Mouse (Mus musculus): ENCODE data around the gene Pecr.

Pecr gene

DNA sequence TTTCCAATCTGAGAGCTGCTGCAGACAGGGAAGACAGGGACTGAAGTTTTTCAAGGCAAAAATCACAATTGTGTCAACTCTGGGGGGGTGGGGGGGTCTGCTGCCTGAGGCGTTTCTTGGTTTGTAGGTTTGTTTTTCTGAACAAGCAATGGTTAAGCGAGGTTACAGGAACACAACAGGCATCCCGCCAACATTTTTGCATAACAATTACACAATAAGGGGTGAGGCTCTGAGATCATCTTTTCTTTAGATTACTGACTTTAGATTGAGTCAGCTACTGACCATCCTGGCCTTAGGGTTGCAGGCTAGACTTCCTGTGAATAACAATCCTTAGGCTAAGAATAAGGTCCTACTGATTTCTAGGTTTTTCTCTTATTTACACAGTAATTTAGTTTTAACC lies 55.1 kb downstream of the Pecr start:
- DNase-seq, result no peak

DNA sequence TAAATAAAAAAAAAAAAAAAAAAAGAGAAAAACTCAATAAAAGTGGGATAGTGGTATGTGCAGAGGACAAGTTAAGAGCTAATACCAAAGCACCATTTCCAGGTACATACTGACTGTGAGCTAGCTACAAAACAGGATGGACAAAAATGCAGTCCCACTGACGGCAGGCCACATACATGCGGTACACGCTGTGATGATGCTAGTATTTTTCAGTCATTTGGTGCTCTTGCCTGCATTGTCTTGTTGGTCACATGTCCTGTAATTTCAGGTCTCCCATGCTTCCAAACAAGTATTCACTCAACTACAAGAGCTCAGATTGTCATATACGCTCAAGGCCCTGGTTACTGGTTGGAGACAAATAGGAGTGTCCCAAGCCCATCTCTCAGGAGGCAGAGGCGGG lies 56.6 kb downstream of the Pecr start:
- no peak for DNase-seq

DNA sequence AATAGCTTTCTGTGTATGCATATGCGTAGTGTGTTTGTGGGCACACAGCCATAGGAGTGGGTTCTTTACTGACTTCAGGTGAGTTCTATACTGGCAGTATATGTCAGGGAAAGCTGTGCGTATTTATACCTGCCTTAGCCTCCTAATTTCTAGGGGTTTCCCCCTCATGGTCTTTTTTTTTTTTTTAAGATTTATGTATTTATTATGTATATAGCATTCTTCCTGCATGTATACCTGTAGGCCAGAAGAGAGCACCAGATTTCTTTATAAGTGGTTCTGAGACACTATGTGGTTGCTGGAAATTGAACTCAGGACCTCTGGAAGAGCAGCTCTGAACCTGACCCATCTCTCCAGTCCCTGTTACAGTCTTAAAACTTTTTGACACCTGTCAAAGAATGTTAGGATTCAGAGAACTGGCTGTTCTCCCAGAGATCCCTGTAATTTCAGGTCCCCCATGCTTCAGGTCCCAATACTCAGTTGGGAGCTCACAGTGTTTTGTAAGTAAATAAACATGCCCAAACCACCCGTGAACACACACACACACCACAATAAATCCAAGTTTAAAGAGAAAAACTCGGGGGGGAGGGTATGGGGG lies 57.1 kb downstream of the Pecr start:
- no peak for DNase-seq

DNA sequence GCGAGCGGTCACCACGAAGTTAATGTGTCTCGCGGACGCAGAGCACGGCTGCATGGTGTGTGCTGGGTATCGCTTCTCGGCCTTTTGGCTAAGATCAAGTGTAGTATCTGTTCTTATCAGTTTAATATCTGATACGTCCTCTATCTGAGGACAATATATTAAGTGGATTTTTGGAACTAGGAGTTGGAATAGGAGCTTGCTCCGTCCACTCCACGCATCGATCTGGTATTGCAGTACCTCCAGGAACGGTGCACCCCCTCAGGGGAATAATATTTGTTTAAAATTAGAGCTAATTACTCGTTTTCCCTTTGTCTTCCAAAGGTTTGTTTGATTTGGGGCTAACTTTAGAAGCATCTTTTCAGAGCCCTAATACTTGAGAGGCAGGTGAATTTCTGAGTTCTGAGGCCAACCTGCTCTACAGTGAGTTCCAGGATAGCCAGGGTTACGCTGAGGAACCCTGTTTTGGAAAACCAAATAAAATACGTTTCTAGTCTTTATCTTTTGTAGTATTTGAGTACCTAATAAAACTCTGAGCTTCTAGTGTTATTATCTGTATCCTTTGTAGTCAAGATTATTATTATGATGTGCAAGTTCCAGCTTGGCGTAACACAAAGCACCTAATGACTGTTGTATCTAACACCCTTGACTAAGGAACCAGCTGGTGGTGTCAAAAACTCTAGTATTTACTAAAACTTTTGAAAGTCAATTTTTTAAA lies 57.8 kb downstream of the Pecr start:
- no peak for DNase-seq

DNA sequence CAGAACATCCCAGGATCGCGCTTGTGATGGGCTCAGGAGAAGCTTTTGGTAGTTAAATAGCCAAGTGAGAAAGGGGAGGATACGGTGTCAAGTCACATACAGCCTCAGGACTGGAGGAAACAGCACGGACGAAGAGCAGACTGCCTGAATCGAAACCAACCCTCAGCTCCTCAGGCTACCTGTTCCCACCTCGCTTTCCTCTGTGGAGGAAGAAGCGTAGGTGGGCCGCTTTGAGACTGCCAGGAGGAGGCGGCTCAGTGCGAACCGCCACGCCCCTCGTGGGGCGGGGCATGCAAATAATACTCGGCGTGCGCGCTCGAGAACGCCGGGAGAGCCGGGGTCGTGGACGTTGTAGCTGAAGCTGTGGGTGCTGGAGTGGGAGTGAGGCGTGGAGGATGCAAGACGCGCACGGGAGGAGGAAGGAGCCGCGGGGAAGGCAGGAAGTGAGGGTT lies 58.4 kb downstream of the Pecr start:
- peak; percentile 85 for DNase-seq

DNA sequence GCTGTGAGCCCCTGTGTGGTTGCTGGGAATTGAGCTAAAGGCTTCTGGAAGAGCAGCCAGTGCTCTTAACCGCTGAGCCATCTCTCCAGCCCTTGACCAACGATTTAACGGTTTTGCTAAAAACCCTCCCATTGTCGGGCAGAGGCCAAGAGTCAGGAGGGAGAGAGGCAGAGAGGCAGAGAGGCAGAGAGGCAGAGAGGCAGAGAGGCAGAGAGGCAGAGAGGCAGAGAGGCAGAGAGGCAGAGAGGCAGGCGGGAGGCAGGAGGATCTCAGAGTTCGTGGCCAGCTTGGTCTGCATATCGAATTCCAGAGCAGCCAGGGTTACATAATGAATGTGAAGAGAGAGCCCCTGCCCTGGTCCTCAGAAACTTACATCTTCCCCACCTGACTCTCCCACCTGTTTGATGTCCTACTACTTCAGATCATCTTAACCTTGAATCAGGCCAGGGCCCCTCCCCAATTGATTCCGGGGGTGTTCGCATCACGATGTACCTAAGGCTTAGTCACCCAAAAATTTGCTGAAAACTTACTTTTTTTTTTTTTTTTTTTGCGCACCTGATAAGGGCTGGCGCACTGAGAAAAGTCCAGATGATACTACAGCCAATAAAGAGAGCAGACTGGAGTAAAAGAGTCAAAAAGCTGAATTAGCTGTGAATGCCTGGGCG lies 58.9 kb downstream of the Pecr start:
- peak; percentile 41 for DNase-seq

DNA sequence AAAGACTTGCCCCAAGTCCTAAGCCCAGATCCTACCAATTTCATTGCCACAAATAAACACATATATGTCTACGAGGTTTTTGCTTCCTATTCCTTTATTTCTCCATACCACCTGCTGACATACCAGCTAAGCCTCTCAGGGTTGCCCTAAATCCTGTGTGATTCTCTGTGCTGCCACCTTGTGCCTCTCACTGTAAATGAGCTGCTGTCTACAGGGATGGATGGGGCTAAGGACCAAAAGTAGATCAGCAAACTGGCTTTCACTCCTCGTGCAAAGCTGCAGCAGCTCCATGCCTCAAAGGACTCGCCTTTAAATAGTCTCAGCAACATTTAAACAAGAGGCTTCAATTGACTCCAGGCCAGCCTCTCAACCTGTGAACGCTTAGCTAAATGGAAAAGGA lies 64.1 kb downstream of the Pecr start:
- DNase-seq, result peak; percentile 53

DNA sequence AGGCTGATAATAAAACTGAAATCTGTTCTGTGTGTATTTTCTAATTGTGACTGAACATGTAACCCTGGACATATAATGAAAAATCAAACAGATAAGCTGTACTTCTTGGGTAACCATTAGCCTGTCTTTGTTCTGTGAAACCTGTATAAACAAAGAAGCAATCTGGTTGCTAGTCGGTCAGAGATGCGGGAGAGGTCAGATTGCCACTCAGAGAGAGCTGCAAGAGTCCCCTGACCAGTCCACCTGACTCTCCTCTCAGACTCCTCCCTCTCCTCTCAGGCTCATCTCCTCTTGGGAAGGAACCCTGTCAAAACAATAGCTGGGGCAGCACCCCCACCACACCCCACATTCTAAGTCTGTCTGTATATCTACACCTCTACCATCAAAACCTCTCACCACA lies 65.0 kb downstream of the Pecr start:
- no peak for DNase-seq

DNA sequence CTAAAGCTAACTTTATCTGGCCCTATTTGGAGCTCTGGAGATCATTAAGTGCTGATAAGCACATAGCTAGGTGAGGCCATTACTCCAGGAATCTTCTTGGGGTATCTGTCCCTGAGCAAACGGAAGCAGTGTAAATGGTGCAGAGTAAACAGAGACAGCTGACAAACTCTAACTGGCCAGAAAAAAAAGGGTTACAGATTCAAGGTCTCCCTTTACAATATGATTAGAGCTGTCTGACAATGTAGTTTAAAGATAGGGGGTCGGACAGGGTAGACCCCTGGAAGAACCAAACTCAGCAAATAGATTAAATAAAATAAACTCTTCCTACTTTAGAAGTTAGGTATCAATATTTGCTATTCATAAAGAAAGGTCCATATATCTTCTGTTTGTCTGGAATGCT lies 65.5 kb downstream of the Pecr start:
- DNase-seq, result no peak

DNA sequence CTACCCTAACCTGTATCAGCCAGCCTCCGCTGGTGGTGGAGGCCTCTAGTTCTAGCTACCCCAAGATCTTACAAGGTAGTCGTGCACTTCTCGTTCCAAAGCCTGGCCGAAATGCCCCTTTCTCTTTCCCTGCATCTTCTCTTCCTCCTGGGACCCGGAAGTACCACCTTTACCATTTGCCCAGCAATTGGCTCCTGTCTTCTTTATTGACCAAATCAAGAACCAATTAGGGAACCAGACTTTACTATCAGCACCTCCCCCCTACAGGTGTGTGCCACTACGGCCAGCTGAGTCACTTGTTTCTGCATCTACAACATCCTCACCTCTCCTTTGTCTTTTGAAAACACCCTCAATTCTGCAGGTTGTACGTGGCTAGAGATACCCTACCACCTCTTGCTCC lies 67.4 kb downstream of the Pecr start:
- DNase-seq, result no peak

DNA sequence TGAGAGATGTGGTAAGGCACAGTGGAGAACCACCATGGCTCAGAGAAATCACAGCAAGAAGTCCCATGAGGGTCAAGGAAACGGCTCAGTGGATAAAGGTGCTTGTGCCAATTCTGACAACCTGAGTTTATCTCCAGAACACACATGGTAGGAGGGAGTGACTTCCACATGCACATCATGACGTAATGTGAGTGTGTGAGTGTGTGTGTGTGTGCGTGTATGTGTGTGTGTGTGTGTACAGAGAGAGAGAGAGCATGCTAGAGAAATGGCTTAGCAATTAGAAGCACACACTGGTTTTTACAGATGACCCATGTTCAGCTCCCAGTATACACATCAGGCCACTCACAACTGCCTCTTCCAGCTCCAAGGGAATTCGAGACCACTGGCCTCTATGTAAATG lies 68.9 kb downstream of the Pecr start:
- DNase-seq, result no peak

DNA sequence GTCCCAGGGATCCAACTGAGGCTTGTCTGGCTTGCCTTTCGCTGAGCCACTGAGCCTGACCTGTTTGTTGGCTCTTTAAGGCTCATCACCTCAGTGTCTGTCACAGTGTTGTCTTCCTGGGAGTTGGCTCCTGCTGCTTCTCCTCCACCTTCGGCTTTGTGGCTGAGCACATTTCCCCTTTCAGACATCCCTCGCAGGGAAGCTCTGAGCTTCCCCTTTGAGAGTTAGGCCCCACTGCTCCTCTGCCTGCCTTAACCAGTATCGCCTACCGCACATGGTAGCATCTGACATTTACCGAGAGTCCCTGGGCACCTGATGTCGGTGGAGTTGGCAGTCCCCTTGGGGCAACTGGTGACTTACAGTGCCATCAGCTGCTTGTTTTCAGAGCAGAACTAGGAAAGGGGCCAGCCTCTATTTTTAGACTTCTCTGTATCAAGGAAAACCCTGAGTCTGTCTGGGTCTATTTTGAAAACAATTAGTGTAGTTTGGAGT lies 69.6 kb downstream of the Pecr start:
- DNase-seq, result peak; percentile 63

DNA sequence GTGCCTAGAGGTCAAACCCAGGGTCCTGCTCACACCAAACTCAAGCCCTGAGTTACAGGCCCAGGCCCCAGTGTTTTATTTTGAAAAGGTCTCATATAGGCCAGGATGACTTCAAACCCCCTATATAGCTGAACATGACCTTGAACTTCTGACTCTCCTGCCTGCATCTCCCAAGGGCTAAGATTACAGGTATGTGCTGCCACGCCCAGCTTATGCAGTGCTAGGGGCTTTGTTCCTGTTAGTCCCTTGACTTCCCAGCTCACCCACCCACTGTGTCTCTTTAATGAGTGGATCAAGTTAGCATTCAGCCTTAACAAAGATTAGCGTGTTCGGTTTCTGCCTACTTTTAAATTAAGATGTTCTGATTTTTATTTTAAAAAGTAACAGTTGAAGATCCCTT lies 70.2 kb downstream of the Pecr start:
- no peak for DNase-seq

DNA sequence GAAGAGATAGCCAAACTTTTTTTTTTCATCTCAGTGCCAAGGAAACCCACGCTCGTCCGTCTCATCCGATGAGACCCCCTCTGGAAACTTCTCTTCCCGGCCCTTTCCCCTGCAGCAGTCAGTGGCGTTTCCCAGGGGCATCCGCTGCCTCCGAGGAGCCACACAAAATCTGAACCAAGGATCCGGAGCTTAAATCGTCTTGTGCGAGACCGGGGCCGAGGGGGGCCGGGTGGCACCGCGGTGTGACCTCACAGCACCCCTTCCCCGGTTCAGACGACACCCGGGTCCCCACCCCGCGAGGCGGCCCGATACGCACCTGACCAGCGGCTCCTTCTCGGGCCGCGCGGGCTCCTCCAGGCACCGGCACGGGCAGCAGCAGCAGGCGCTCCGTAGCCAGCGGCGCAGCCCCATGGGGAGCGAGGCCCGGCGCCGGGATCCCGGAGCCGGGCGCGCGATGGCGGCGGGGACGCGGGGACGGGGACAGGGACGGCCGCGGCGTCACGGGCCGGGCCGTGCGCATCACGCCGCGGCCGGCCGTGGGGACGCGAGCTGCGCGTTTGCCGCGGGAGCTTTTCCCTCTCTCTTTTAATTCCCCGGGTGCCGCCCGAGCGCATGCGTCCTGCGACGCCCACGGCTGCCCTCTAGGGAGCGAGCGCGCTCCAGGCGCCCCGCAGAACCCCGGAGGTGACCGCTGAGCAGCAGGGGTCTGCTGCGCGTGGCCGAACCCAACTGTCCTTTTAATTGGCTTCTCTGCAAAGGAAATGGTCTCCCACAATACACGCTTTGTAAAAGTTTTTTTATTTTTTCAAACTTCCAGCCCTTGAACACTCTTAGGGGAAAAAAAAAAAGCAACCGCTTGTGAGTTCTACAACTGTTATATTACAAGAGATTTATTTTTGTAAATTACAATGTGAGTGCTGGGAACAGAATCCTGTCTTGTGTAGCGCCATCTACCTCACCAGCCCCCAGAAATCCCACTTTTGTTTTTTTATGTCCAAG lies 72.1 kb downstream of the Pecr start, which contains the start of gene Mreg:
Gene Mreg (minus strand): TSS at position 607 of the 999 bp plus-strand sequence.
- DNase-seq, result peak; percentile 76

DNA sequence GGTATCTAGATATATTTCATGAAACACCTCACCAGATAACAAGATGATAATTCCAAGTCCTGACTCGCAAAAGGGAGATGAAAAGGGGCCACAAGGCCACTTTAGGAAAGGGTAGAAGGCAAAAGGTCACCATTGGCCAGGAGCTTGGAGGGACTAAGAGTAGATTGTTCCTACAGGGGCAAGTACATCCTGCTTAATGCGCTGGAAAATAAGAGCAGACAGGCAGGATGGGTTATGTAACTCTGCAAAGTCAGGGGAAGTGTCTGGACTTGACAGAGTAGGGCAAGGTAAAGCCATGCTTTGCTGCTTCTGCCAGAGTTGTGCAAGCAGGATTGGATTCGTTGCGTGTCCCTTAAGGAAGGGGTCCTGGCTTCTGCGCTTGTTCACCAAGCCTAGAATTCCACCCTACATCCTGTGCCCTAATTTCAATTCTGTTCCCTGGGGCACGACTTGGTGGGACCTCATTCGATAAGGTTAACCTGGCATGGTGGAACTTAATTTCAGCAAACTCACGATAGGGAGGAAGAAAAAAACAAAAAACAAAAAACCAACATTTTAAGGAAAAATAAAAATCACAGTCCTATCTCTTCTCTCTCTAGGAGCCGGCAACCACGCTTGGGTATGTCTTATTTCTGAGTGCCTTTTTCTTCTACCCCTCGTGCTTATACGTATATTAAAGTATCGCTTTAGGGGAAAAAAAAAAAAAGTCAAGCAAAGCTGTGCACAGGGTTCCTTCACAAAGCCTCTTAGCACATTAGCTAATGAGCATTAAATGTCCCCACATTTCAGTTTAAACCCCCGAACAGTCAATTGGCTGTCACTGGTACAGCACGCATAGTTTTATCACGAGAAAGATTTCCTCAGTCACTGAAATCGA lies 73.1 kb downstream of the Pecr start:
- peak; percentile 49 for DNase-seq

Measured in cerebellum, adult 8-10 months (tissue).